ENCODE assay signal across 15 mouse cellular contexts in genomic region chr9:77904133-77904532, GRCm38 (mm10).
"Had no signal": no experiment of that assay in that cellular context is flagged by ENCODE, and none has a peak within 500 bp of the region (broad histone marks: within the 10 kb centered on the region; RNA-seq: fewer than 3 reads in every experiment).

No protein-coding gene starts in this region.

- H3K4me1 ChIP-seq: neural tube, embryonic 12.5 days had no signal

- H3K36me3 ChIP-seq: neural tube, embryonic 12.5 days; neural tube, embryonic 13.5 days; neural tube, embryonic 15.5 days had no signal

- H3K9ac ChIP-seq: neural tube, embryonic 12.5 days; neural tube, embryonic 13.5 days; neural tube, embryonic 15.5 days had no signal

- DNase-seq: retina, postnatal 1 day; right cerebral cortex, adult 18-20 months; right cerebral cortex, postnatal 14 days; right cerebral cortex, postnatal 25 days; right cerebral cortex, postnatal 4 days; spleen, adult 18-20 months; thymus, adult 18-20 months; thymus, adult 2 months; thymus, postnatal 14 days; thymus, postnatal 25 days; thymus, postnatal 36 days; thymus, postnatal 4 days had no signal

- H3K9me3 ChIP-seq: neural tube, embryonic 12.5 days; neural tube, embryonic 13.5 days; neural tube, embryonic 15.5 days had no signal

- H3K27me3 ChIP-seq: neural tube, embryonic 12.5 days; neural tube, embryonic 13.5 days; neural tube, embryonic 15.5 days had no signal

- H3K27ac ChIP-seq: neural tube, embryonic 12.5 days; neural tube, embryonic 13.5 days; neural tube, embryonic 15.5 days had no signal

- H3K4me2 ChIP-seq: neural tube, embryonic 12.5 days; neural tube, embryonic 13.5 days; neural tube, embryonic 15.5 days had no signal

- H3K4me3 ChIP-seq: neural tube, embryonic 12.5 days; neural tube, embryonic 13.5 days; neural tube, embryonic 15.5 days had no signal
